Mouse (Mus musculus) CH12.LX (cell line): ENCODE data around the gene Epha6.

Source experiments
- CTCF ChIP-seq, 2 experiments: IDR thresholded peaks in 1 of 2; conservative IDR thresholded peaks in 1 of 2; 2 replicates each; pipeline ENCODE4 v1.5.1; 2011 to 2012; ENCODE audit warnings: low read depth in 2 of 2, low read length in 2 of 2, improper control_type of control experiment in 1 of 2, inconsistent platforms in 1 of 2, mild to moderate bottlenecking in 1 of 2, moderate library complexity in 1 of 2
- EP300 ChIP-seq: IDR thresholded peaks from 2 replicates; pipeline ENCODE4 v1.6.1; 2011; ENCODE audit warnings: low read length, improper control_type of control experiment
- ETS1 ChIP-seq: conservative IDR thresholded peaks from 2 replicates; pipeline ENCODE4 v1.6.1; 2012; ENCODE audit warnings: low read depth, mild to moderate bottlenecking, inconsistent platforms, low read length, improper control_type of control experiment, moderate library complexity
- MAX ChIP-seq: IDR thresholded peaks from 2 replicates; pipeline ENCODE4 v1.6.1; 2011; ENCODE audit warnings: low read length, improper control_type of control experiment
- MAZ ChIP-seq: IDR thresholded peaks from 2 replicates; pipeline ENCODE4 v1.6.1; 2012; ENCODE audit warnings: low read depth, mild to moderate bottlenecking, inconsistent platforms, low read length, improper control_type of control experiment, moderate library complexity
- NELFE ChIP-seq: IDR thresholded peaks from 2 replicates; pipeline ENCODE4 v1.6.1; 2011; ENCODE audit warnings: low read depth, low read length, improper control_type of control experiment
- PAX5 ChIP-seq: IDR thresholded peaks from 2 replicates; pipeline ENCODE4 v1.6.1; 2012; ENCODE audit warnings: low read length, inconsistent platforms, mixed read lengths
- POLR2A ChIP-seq: IDR thresholded peaks from 2 replicates; pipeline ENCODE4 v1.6.1; 2011; ENCODE audit warnings: low read depth, mild to moderate bottlenecking, improper control_type of control experiment, low read length
- ZC3H11A ChIP-seq: IDR thresholded peaks from 2 replicates; pipeline ENCODE4 v1.6.1; 2012; ENCODE audit warnings: low read depth, mild to moderate bottlenecking, inconsistent platforms, low read length, improper control_type of control experiment
- ZNF384 ChIP-seq: IDR thresholded peaks from 2 replicates; pipeline ENCODE4 v1.6.1; 2012; ENCODE audit warnings: low read depth, low read length, improper control_type of control experiment, inconsistent platforms

DNA sequence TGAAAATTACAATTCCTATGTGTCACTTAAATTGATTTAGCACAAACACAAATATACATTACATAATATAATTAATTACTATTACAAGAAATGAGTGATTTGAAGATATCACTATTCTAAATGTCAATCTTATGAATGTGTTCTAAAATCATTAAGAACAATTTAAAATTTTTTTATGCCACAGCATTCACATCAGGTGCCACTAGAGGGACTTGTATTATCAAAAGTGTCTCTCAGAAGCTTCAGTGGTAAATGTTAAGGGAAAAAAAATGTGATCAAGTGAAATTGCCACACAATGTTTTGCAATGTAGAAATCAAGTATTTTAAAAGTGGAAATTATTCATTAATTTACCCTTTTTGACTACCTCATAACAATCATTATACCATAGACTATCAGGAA lies 22.8 kb upstream of the Epha6 start:
- TF ChIP-seq CTCF (conservative IDR thresholded peaks at IDR 0.05 in 1 of 2, IDR thresholded peaks at IDR 0.05 in 1 of 2; ENCODE audit: low read depth in 2 of 2, low read length in 2 of 2) (no peak), POLR2A (no peak), ETS1 (no peak), PAX5 (no peak), EP300 (no peak), NELFE (no peak), MAZ (no peak), MAX (no peak), ZNF384 (no peak), ZC3H11A (no peak)
